Mouse (Mus musculus) liver, embryonic 14 days (tissue): ENCODE results near the gene Slc5a9. TPM values are rescaled to one million over a fixed set of nuclear protein-coding genes. Genes with fewer than 3 reads are reported as not detected.

Experiments
- polyA plus RNA-seq: library from polyadenylated mRNA; depleted of rRNA; stranded (reverse); fragments of >200 nt; gene quantifications from 2 replicates; pipeline ENCODE4 v1.2.3, GENCODE M21; 2012; rRNA removed

Slc5a9 gene
- 0.02 TPM in 2 replicates for polyA plus RNA-seq

GRCm38 (mm10) chr4:111902775-111903174 lies at the start of gene Slc5a9:
Gene Slc5a9 (minus strand): TSS chr4:111902918.

GRCm38 (mm10) chr4:111919092-111919491 lies 16.4 kb upstream of the Slc5a9 start, which contains the start of gene Skint8:
Gene Skint8 (plus strand): TSS chr4:111919392.

Other genes starting within 250 kb of the Slc5a9 start
- gene Spata6, start 182.9 kb downstream of the Slc5a9 start, polyA plus RNA-seq = 1.6 and 1.8 TPM in 2 replicates
- gene Skint8, start 16.5 kb upstream of the Slc5a9 start, polyA plus RNA-seq = not detected in 2 replicates
- gene Skint7, start 70.0 kb upstream of the Slc5a9 start, polyA plus RNA-seq = not detected in 2 replicates
- not detected in 2 replicates for gene Skint1, start 103.4 kb upstream of the Slc5a9 start, polyA plus RNA-seq
- gene Skint4, start 169.1 kb upstream of the Slc5a9 start, polyA plus RNA-seq = not detected in 2 replicates